Mouse (Mus musculus) bone marrow, adult 2 months (tissue): Measurements from ENCODE around the gene Tepsin.

ENCODE experiments used
- CTCF ChIP-seq: fragments of 200-500 bp; IDR thresholded peaks from 2 replicates; pipeline ENCODE4 v1.5.1; 2011; ENCODE audit warnings: low read length, control low read depth; ENCODE audit not compliant: control insufficient read depth, insufficient read depth
- POLR2A ChIP-seq: fragments of 200-500 bp; IDR thresholded peaks from 2 replicates; pipeline ENCODE4 v1.6.1; 2011; ENCODE audit warnings: low read depth, mild to moderate bottlenecking, control low read depth, low read length, borderline replicate concordance; ENCODE audit not compliant: control insufficient read depth

DNA sequence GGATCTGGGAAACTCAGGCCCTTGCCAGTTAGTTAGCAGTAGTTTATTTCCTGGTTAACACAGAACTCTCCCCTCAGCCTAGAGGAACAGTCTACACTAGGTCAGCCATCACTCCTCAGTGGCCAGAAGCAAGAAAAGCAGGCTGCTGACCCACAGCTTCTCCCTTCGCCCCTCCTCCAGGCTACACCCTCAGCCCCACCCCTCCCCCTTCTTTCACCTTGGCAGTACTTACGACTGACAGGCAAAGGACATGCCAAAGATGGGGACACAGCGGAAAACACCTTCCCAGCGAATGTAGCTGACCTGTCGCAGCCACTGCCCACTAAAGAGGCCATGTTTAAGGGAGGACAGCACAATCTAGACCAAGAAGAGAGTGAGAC, 39.1 kb upstream of the Tepsin start:
- TF ChIP-seq CTCF: no peak
- TF ChIP-seq POLR2A: no peak
